Mouse (Mus musculus): ENCODE results near the gene Mroh8. TPM values are rescaled to one million over a fixed set of nuclear protein-coding genes. Genes with fewer than 3 reads are reported as not detected.
"Not testable (repeated sequence)": the region's sequence is repeated elsewhere in the genome, so short reads cannot be mapped to it uniquely, and the experiment has no call there.

Mroh8 gene
- total RNA-seq, 2 experiments from 2014 or later = not detected

DNA sequence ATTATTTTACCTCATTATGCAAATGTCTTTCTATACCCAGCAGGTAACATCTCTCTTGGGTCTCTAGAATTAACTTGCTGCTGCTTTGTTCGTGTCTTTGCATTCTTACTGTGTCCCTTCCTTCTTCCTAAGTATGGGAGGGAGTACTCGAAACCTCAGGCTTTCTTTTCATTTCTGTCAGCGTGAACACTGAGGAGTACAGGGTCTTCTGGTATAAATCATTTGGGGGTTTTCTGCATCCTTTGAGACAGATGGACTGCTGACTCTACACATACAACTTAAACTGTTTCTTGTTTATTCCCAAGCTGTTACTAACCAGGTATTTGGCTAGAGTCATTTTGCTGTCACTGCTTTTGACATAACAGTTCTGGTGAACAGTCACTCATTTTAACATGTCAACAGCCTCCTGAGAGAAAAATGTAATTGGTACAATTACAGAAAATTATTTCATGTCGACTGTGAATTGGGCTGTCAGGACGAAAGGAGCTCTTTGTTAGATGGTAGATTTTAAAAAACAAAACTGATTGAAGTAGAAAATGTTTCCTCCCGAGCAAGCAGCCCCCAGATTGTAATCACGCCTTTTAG, 16.8 kb upstream of the Mroh8 start:
- no peak for ATAC-seq (replicated peaks; ENCODE audit: low FRiP score, low TSS enrichment, poor library complexity, severe bottlenecking)

DNA sequence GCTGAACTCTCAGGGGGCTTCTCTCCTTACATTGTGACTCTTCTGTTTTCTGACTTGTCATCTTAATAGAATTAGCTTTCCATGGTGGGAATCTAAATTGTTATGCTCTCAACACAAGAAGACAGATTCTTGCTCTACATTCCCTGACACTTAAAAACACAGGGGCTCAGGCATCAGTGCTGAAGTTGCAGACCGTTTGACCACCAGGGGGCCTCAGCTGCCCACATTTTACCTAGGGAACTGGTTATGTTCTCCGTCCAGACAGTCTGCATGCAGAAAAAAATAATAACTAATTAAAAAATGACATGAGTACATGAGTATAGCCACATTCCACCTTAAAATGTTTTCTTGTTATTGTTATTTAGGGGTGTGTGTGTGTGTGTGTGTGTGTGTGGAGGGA, 12.7 kb upstream of the Mroh8 start:
- ATAC-seq (replicated peaks; ENCODE audit: low FRiP score, low TSS enrichment, poor library complexity, severe bottlenecking) = no peak

DNA sequence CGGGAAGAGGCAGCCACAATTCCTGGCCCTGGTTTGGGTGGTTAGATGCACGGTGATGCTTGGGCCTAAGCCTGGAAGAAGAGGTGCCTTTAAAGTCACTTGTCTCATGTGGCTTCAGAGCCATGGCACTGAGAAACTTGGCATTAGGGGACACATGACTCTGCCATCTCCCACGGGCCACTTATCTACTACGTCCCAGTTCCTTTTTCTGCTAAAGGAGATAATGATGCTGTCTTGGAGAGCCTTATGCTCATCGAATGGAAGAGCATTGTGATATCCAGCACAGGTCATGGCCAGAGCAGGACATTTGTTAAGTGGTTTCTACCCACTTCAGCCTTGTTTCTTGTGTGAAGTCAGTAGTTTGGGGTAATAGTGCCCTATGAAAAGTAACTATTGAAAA, 9.6 kb upstream of the Mroh8 start:
- ATAC-seq (replicated peaks; ENCODE audit: low FRiP score, low TSS enrichment, poor library complexity, severe bottlenecking) = peak; percentile 79

DNA sequence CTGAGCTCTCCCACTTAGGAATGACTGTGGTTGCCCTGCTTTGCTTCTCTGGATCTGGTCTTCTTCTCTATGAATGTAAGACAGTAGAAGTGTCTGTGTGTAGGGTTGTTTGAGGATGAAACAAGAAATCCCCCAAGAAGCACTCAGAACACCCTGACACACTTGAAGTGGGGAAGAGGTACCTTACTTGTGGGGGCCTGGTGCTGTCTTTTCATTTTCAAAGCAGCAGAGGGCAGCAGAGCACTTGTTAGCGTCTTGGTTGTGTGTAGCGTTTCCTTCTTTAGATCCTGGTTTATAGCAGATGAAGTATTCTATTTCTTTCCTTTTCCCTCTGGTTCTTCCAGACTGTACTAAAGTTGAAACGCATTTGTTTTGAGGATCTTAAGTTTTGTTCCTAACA, 8.2 kb upstream of the Mroh8 start:
- peak; percentile 72 for ATAC-seq (replicated peaks; ENCODE audit: low FRiP score, low TSS enrichment, poor library complexity, severe bottlenecking)

DNA sequence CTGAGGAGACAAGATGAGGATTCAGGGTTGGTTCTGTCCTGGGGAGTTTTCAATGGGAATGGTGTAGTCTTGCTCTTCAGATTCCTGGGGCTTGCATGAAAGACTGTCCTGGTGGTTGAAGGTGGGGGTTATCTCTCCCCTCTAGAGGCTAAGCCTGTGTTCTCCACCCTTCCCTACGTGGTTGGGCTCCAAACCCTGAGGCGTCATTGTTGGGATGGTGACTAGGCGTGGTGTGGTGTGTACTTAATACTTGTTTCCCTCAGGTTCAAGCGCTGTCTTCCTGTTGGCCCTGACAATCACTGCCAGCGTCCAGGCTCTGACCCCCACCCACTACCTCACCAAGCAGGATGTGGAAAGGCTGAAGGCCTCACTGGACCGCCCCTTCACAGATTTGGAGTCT, 4.0 kb upstream of the Mroh8 start:
- ATAC-seq (replicated peaks; ENCODE audit: low FRiP score, low TSS enrichment, poor library complexity, severe bottlenecking) = no peak

DNA sequence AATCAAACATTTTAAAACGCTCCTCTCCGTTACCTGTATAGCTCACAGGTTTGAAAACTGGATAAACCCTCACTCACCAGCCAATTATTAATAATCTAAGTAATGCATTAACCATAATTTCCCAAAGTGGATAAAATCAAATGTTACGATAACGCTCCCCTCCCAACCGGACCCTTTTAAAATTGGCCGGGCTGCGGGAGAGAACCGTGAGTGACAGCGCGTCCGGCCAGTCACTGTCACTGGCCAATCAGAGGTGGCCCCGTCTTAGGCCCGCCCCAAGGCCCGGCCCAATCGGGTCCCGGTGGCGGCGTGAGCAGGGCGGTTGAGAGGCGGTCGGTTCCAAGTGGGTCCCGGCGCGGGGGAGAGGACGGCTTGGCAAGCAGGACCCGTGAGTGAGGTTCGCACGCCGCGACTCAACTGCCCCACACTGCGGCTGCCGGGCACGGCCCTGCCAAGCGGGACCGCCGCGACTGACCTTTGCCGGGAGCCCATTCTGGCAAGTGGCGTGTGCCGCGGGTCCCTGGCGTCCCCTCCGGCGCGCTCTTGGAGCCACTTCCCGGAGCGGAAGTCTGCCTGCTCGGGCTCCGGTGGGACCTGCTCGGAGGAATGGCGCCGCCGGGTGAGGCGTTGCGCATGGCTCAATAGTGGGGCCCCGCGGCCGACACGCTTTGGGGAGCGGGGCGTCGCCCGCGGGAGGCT, 483 bp downstream of the Mroh8 start, which contains the start of gene Rpn2:
Gene Rpn2, plus strand, starts transcription at position 301 of the 699 bp plus-strand sequence.
- peak; percentile 96 for ATAC-seq (replicated peaks; ENCODE audit: low FRiP score, low TSS enrichment, poor library complexity, severe bottlenecking)

DNA sequence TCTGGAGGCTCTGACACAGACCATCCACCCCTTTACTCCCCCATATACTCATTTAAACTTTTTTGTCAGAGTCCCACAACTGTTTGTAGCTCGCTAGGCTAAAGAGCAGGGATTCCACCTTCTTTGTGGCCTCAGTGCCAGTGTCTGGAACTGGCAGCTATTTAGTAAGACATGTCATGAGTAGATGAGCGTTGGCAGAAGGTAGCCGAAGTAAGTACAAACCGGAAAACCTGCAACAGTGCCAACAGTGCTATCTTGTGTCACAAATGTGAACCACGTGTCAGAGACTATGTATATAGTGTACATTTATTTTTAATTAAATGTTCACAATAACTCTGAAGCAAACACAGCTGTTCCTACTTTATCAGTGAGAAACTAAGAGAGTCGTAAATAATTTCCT, 15.5 kb downstream of the Mroh8 start:
- ATAC-seq (replicated peaks; ENCODE audit: low FRiP score, low TSS enrichment, poor library complexity, severe bottlenecking) = no peak

DNA sequence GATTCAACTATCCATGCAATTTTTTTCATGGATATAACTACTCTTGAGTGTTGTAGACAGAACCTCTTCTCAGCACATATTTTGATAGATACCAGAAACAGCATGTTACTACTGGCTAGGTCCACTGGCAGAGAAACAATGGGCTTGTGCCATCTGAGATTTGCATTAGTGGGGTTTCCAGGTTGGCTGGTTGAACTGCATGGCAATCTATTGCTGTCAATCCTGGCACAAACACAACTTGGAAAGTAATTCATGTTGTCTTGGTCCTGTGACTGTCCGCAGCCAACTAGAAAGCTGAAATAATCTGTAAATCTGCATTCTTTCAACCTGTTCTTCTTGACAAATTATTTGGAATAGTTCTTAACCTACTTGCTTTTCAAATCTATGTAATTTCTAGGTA, 16.2 kb downstream of the Mroh8 start:
- ATAC-seq (replicated peaks; ENCODE audit: low FRiP score, low TSS enrichment, poor library complexity, severe bottlenecking) = no peak

DNA sequence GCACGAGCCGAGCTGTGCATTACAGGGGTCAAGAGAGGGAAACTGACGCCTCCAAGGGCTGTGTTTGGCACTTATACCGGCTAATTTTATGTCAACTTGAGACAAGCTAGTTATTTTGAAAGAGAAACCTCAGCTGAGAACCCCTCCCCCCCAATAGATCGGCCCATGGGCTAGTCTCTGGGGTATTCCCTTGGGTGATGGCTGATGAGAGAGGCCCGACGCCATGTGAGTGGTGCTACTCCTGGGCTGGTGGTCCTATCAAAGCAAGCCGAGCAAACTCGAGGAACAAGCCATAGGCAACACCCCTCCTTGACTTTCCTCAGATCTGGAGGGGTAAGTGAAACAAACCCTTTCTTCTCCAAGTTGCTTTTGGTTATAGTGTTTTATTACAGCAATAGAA, 16.8 kb downstream of the Mroh8 start:
- ATAC-seq (replicated peaks; ENCODE audit: low FRiP score, low TSS enrichment, poor library complexity, severe bottlenecking) = no peak

DNA sequence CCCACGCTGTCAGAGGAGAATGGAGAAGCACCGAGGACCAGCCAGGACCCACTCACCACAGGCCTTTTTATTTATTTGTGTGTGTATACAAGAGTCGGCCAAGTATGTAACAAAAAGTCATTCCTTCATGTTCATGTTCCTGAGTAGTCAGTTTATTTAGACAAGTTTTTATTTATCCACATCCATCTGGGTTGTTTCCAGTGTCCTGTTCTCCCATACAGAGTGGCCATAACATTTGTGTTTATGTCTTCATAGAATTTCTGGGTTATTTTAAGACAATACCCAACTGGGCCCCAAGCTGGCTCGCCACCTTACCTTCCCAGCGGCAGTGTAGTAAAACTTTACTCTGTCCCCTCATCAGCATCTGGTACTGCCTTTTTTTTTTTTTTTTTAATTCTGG, 17.4 kb downstream of the Mroh8 start:
- no peak for ATAC-seq (replicated peaks; ENCODE audit: low FRiP score, low TSS enrichment, poor library complexity, severe bottlenecking)

DNA sequence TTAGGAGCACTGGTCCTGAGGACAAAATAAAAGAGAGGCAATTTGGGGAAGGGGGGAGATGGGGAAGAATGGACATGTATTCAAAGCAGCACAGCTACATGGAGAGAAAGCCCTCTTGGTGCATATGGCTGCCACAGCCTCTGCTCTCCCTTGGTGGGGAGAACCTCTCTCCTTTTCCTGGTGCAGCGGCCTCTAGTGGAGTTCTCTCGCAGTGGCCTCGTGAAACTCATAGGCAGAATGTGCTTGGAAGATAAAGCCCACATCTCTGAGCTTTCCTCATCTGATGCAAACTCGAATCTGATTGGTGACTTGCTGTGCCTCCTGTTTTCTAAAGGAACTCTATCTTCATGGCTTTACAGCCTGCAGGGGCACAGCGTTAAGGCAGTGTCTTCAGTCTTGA, 19.6 kb downstream of the Mroh8 start:
- ATAC-seq (replicated peaks; ENCODE audit: low FRiP score, low TSS enrichment, poor library complexity, severe bottlenecking) = peak; percentile 95

DNA sequence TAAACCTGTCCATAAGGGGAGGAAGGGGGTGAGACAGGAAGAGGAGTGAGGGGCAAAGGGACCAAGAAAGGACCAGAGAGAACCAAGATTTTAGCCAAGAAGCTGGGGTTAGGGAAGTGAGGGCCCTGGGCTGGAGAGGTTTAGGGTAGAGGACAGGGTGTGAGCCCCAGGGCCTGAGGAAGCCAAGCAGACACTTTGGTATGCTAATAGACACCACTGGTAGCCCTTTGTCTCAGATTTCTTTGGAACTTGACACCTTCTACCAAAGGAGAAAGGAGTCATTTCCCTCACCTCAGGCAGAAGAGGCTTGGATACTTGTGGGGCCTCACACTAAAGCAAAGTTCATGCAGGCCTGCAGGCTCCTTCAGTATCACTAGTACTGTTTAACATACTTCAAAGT, 31.2 kb downstream of the Mroh8 start:
- no peak for ATAC-seq (replicated peaks; ENCODE audit: low FRiP score, low TSS enrichment, poor library complexity, severe bottlenecking)

DNA sequence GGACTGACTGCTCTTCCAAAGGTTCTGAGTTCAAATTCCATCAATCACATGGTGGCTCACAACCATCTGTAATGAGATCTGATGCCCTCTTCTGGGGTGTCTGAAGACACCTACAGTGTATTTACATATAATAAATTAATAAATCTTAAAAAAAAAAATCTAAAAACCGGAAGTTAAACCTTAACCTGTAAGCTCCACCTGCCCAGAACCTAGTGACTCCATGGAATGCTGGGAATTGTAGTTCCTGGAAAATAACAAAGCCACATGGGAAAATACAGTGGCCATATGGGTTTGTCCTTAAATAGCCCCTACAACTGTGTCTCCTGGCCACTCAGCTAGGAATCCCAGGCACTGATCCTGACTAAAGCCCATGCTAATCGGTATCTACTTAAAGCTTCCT, 33.7 kb downstream of the Mroh8 start:
- ATAC-seq (replicated peaks; ENCODE audit: low FRiP score, low TSS enrichment, poor library complexity, severe bottlenecking) = no peak

DNA sequence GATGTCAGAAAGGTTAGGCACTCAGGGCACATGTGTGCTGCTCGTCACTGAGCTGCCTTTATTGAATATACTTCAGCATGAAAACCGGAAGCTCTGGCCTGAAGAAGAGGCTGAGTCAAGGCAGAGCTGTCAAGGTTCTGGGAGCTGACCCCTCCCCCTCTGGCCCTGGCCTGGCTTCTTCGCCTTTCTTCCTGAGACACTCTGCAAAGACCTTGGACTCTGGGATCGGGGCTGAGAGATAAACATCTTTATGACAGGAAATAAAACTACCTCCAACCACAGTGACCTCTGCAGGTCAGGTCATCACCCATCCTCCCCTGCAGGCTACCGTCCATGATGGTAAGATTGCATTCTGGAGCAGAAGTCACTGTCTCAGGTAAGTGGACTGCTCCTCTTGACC, 34.3 kb downstream of the Mroh8 start:
- no peak for ATAC-seq (replicated peaks; ENCODE audit: low FRiP score, low TSS enrichment, poor library complexity, severe bottlenecking)

DNA sequence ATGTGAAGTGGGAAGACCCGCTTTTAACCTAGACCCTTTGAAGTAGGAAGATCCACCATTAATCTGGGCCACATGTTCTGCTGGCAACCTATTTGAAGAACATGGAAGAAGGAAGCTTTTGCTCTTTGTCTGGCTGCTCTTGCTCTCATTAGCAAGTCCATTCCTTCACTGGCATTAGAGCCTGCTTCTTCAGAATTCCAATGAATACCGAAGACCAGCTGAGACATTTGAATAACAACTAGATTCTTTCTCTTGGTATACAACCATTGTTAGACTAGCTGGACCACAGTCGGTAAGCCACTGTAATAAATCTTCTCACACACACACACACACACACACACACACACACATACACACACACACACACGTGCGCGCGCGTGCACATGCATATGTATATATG, 43.4 kb downstream of the Mroh8 start:
- no peak for ATAC-seq (replicated peaks; ENCODE audit: low FRiP score, low TSS enrichment, poor library complexity, severe bottlenecking)

DNA sequence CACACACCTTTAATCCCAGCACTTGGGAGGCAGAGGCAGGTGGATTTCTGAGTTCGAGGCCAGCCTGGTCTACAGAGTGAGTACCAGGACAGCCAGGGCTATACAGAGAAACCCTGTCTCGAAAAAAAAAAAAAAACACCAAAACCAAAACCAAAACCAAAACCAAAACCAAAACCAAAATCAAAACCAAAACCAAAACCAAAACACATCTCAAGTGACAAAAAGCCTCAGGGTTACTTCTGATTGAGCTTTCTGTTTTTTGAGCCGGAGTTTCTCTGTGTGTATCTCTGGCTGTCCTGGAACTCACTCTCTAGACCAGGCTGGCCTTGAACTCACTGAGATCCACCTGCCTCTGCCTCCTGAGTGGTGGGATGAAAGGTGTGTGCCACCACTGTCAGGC, 57.4 kb downstream of the Mroh8 start:
- not testable (repeated sequence) for ATAC-seq (replicated peaks; ENCODE audit: low FRiP score, low TSS enrichment, poor library complexity, severe bottlenecking)

DNA sequence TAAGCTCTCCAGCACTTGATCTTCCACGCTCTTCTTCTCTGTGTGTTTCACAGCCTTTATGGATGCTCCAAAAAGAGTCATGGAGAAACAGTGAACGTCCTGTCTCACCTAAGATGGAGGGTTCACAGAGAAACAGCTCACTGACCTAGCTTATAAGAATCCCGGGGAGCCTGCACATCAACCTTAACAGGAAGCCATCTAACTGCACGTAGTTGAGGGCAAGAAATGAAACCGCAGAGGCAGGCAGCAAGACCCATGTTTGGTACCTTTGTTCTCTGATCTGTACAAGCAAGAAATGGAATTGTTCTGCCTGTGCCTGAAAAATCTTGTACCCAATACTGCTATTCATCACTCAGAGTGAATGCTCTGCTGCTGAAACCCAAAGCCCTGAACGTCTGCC, 59.2 kb downstream of the Mroh8 start:
- no peak for ATAC-seq (replicated peaks; ENCODE audit: low FRiP score, low TSS enrichment, poor library complexity, severe bottlenecking)

DNA sequence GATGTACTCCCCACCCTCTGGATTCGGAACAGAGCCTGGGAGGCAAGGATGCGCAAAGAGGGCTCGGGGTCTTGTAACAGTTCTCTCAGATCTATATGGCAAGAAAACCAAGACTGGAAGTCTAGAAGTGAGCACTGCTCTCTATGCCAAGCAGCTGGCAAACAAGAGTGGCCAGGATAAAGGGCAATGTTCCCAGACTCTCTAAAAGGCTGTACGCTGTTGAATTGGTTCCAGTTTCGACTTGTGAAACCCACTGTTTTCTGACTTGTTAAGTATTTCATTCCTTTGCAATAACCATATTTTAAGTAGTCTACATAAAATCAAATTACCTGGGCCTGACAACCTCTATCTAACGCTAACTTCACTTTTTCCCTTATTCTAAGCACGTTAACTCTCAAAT, 67.6 kb downstream of the Mroh8 start:
- no peak for ATAC-seq (replicated peaks; ENCODE audit: low FRiP score, low TSS enrichment, poor library complexity, severe bottlenecking)

DNA sequence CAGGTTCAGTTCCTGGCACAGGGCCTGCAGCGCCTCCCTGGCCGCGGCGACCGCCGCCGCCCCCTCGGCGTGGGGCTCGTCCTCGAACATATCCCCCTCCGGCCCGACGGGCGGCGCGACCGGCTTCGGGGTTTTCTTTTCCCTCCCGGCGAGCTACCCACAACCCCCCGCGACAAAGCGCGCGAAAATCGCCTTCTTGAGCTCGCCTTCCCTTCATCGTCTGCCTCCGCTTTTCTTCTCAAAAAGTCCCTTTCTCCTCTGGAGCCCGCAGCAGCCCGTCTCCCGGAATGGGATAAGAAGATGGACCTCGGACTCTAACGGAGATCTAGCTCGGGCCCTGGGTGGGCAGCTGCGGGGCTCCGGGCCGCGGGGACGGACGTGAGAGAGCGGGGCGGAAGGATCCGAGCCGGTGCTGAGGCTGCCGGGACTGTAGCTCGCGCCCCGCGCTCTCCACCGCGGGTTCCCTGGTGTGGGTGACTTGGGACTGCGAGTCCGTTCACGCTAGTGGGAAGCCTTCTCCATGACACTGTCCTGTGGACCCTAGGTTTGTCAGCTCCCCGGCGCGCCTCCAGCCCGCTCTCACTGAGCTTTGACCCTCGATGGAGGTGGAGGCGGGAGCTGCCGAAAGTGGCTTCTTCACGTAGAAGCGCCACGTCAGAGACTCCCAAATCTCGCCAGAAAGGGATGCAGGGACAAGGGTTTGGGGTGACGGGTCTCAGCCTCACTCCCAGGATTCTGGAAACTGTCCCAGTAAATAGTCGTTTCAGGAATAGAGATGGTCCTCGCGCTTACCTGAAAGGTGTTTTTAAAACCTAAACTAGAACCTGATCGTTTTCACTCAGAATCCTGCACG, 74.8 kb downstream of the Mroh8 start, which contains the start of gene Rbl1:
Gene Rbl1, minus strand, starts transcription at position 169 of the 853 bp plus-strand sequence.
- peak; percentile 78 for ATAC-seq (replicated peaks; ENCODE audit: low FRiP score, low TSS enrichment, poor library complexity, severe bottlenecking)
